Mouse (Mus musculus): ENCODE measurements around the gene Zfp27.
A peak's percentile ranks its signal among the peaks of the same experiment; 100 is the strongest.
"Not testable (repeated sequence)": the region's sequence is repeated elsewhere in the genome, so short reads cannot be mapped to it uniquely, and the experiment has no call there.

The Zfp27 gene

GRCm38 (mm10) chr7:29890501-29890900 lies 15.9 kb downstream of the Zfp27 start:
- DNase-seq (ENCODE audit: low spot score in 2 of 2): no peak

- DNase-seq (ENCODE audit: low spot score in 2 of 2): no peak
Observed at GRCm38 (mm10) chr7:29880916-29881315, 25.5 kb downstream of the Zfp27 start.

DNA sequence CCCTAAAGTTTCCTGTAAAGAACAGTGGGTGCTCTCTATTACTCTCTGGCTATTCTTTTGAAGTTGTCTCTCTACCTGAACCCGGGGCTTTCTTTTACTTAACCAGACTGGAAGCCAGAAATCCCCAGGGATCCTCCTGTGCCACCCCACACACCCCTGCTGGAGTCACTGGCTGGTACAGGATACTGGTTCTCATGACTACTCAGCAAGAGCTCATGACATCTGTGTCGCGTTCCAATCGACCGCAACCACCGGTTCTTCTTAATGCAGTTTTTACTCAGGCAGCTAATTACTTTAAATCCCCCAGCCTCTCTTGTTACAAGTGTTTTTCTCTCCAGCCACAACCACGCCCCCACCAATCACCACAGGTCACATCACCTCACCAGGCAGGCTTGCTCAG lies 26.3 kb downstream of the Zfp27 start:
- no peak for DNase-seq (ENCODE audit: low spot score in 2 of 2)

GRCm38 (mm10) chr7:29877561-29877960 lies 28.8 kb downstream of the Zfp27 start:
- DNase-seq (ENCODE audit: low spot score in 2 of 2): not testable (repeated sequence)

DNA sequence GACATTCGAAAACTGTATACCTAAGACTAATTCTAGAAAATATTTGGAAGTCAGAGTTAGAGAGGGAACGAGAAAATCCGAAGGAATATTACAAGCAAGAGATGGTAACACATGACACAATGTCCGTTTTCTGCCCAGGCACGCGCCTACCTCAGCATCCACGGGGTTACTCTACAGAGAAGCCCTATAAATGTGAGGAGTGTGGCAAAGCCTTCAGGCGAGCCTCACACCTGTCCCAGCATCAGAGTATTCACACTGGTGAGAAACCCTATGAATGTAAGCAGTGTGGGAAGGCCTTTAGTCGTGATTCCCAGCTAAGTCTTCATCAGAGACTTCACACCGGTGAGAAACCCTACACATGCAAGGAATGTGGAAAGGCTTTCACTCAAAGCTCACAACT lies 32.1 kb downstream of the Zfp27 start:
- DNase-seq (ENCODE audit: low spot score in 2 of 2): no peak

GRCm38 (mm10) chr7:29861660-29862059 lies 44.7 kb downstream of the Zfp27 start:
- DNase-seq (ENCODE audit: low spot score in 2 of 2): no peak

DNA sequence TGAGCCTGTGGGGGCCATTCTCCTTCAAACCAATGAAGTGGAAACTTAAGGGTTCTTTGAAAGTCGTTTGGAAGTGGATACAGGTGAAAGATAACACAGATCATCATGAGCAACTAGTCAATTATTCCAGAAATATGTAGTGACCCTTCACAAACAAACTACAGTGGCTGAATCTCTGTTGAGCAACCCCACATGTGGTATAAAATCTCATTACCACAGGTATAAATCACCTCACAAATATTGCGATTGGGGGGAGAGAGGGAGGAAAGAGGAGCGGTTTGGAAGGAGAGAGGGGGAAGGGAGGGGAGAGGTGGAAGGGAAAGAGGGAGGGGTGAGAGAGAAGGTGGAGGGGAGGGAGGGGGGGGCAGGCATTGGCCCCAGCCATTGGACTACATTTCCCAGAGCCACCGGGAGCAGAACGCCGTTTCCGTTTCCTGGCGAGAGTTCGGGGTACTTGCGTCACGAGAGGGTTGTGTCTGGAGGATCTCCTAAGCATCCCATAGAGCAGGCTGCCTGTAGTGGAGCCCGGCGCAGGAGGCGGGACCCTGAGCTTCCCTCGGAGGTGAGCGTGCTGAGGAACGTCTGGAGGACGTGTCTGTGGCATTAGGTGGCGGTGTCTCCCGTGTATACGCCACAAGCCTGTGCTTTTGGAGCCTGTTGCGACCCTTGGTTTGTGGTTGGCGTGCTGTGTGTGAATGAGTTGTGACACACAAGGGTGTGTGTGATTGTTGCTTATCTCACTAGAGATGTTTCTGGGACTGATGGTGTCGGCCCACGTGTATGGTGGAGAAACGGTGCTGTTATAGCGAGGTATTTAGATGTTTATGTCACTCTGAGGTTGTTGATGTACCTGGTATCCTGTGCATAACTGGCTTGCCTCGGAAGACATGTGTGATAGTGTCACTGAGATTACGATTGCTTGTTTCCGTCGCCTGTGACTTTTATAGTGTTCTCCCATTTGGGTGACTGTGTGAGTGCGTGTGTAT lies 46.5 kb downstream of the Zfp27 start, which contains the start of gene Zfp420:
TSS of gene Zfp420 (plus strand) at position 448 of the 986 bp plus-strand sequence.
- peak; percentile 83 to 87 for DNase-seq (ENCODE audit: low spot score in 2 of 2)

DNA sequence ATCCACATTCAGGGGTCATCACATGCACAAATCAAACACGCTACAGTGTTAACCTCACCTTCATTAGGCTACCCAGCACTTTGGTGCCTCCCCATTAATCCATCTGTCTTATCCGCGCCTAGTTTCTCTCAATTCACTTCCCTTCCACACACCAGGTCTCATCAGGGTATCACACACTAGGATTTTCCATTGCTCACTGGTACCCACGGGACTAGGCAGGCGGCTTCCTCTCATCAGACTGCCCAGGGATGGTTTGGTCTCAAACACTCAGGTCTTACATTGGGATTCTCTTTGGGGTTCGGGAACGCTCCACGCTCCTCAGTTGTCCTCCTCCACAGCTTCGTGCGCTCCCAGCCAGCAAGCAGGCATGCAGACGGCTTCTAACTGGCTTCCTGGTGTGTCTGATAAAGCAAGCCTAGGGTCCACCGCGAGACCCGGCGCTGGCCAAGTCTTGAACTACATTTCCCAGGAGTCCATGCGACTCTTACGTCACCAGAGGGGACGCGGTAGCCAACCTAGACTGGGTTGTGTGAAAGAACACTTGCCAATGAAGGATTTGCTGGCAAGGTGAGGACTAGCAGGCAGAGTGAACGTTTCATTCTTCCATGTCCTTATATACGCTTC lies 53.0 kb downstream of the Zfp27 start, which contains the start of gene Zfp940:
TSS of gene Zfp940 (minus strand) at position 451 of the 624 bp plus-strand sequence.
- peak; percentile 80 to 84 for DNase-seq (ENCODE audit: low spot score in 2 of 2)

GRCm38 (mm10) chr7:29852831-29853218 lies 53.5 kb downstream of the Zfp27 start:
- no peak for DNase-seq (ENCODE audit: low spot score in 2 of 2)

DNA sequence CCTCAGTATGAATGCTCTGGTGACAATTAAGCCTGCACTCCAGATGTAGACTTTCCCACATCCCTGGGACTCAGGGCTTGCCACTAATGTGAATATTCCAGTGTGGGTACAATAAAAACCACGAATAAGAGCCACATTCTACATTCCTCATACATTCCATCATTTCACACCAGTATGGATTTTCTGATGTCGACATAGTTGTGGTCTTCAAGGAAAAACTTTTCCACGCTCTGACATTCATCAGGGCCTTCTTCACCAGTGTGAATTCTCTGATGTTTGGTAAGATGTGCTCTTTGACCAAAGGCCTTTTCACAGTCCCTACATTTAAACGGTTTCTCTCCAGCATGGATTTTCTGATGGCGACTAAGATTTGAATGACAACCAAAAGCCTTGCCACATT lies 61.8 kb downstream of the Zfp27 start:
- no peak for DNase-seq (ENCODE audit: low spot score in 2 of 2)

Data from spleen, postnatal 36 days (tissue).